Mouse (Mus musculus) heart, postnatal 0 days (tissue): Measurements from ENCODE around the gene Mus81.
"Not testable (repeated sequence)": the region's sequence is repeated elsewhere in the genome, so short reads cannot be mapped to it uniquely, and the experiment has no call there.

Source experiments
- CTCF ChIP-seq: IDR thresholded peaks from 2 replicates; pipeline ENCODE4 v1.5.1; 2016; ENCODE audit warnings: antibody characterized with exemption, control low read depth, low read depth
- EP300 ChIP-seq: IDR thresholded peaks from 2 replicates; pipeline ENCODE4 v1.6.1; 2016; ENCODE audit warnings: antibody characterized with exemption, low read depth

DNA sequence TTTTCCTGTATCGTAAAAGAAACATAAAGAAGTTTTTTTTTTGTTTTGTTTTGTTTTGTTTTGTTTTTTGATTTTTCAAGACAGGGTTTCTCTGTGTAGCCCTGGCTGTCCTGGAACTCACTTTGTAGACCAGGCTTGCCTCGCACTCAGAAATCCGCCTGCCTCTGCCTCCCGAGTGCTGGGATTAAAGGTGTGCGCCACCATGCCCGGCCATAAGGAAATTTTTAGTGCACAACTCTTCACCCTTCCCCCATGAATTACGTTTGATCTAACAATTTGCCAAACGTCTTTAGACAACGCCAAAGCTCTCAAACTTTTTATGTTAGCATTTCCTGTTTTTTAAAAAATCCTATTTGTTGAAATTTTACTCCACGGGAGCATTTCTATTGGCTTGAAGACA, 1.5 kb upstream of the Mus81 start:
- TF ChIP-seq EP300, CTCF: not testable (repeated sequence)
